Mouse (Mus musculus) stomach, embryonic 14.5 days (tissue): ENCODE data around the gene Ubac2. TPM values are rescaled to one million over a fixed set of nuclear protein-coding genes. Genes with fewer than 3 reads are reported as not detected.

ENCODE experiments used
- ATAC-seq: fragments of 200-750 bp; cut with Nextera tagmentation; 2 replicates; pipeline ENCODE4 v1.8.0; 2017; ENCODE audit warnings: low read depth, moderate TSS enrichment; ENCODE audit not compliant: insufficient number of reproducible peaks, insufficient read depth, low FRiP score
- H3K27ac ChIP-seq: fragments of 300-500 bp; sonication (generic); 2 replicates; pipeline ENCODE4 v1.5.1; 2014; ENCODE audit warnings: mild to moderate bottlenecking, low read length, moderate library complexity, mixed read lengths
- H3K27me3 ChIP-seq: fragments of 300-500 bp; sonication (generic); 2 replicates; pipeline ENCODE4 v1.6.1; 2014; ENCODE audit warnings: low read length, control low read depth, mixed read lengths; ENCODE audit not compliant: control insufficient read depth, insufficient read depth
- H3K36me3 ChIP-seq: fragments of 300-500 bp; sonication (generic); 2 replicates; pipeline ENCODE4 v1.6.1; 2014; ENCODE audit warnings: mild to moderate bottlenecking, control low read depth, low read length, moderate library complexity, mixed read lengths; ENCODE audit not compliant: control insufficient read depth, insufficient read depth
- H3K4me1 ChIP-seq: fragments of 300-500 bp; sonication (generic); 2 replicates; pipeline ENCODE4 v1.6.1; 2014; ENCODE audit warnings: low read length, control low read depth, mixed read lengths; ENCODE audit not compliant: control insufficient read depth, insufficient read depth
- H3K4me2 ChIP-seq: fragments of 300-500 bp; sonication (generic); replicated peaks from 2 replicates; pipeline ENCODE4 v1.6.1; 2014; ENCODE audit warnings: low read depth, low read length, control low read depth
- H3K4me3 ChIP-seq: fragments of 300-500 bp; sonication (generic); 2 replicates; pipeline ENCODE4 v1.5.1; 2014; ENCODE audit warnings: low read depth, low read length, control low read depth
- H3K9ac ChIP-seq: fragments of 300-500 bp; sonication (generic); replicated peaks from 2 replicates; pipeline ENCODE4 v1.6.1; 2014; ENCODE audit warnings: low read depth, mild to moderate bottlenecking, control low read depth, low read length, moderate library complexity, mixed read lengths
- H3K9me3 ChIP-seq: fragments of 300-500 bp; sonication (generic); 2 replicates; pipeline ENCODE4 v1.6.1; 2016; ENCODE audit warnings: low read depth, low read length, control low read depth; ENCODE audit not compliant: control insufficient read depth
- WGBS: fragments of 180-500 bp; shearing (Covaris S2); extraction: QIAGEN DNeasy Blood & Tissue Kit; methylation state at CpG from one replicate; pipeline ENCODE4 v1.1.7; 2014; 5-methylcytosine and 5-hydroxymethylcytosine counted together
- polyA plus RNA-seq: library from polyadenylated mRNA; unstranded; fragments of >200 nt; fragmentation: Nextera tagmentation; extraction: Ambion mirVana; gene quantifications from 2 replicates; pipeline ENCODE4 v1.2.1, GENCODE M21; 2014

The Ubac2 gene
- 67.7 and 72.3 TPM in 2 replicates for polyA plus RNA-seq

GRCm38 (mm10) chr14:121878176-121878858 lies at the start of gene Ubac2:
Gene Ubac2 (plus strand): TSS chr14:121878620.
- peak within 1 kb of the TSS; percentile 77 for H3K4me2 ChIP-seq
- peak; percentile 96 for ATAC-seq
- peak within 1 kb of the TSS; percentile 91 for H3K27ac ChIP-seq
- H3K36me3 ChIP-seq: no peaks in the 10 kb centered on the region
- peak within 1 kb of the TSS; percentile 71 for H3K9ac ChIP-seq
- no peaks in the 10 kb centered on the region for H3K27me3 ChIP-seq
- H3K4me1 ChIP-seq: peaks cover 9% of the 10 kb centered on the region; the same call in 1 of the 2 replicates
- H3K9me3 ChIP-seq: no peaks in the 10 kb centered on the region
- H3K4me3 ChIP-seq: peak within 1 kb of the TSS; percentile 67
- WGBS: under 1% methylated on average over 61 of the region's 61 CpGs

GRCm38 (mm10) chr14:121829816-121830442 lies 48.5 kb upstream of the Ubac2 start:
- no peak for ATAC-seq
- no peaks in the 10 kb centered on the region for H3K27me3 ChIP-seq
- no peak overlapping the region for H3K4me3 ChIP-seq
- no peaks in the 10 kb centered on the region for H3K9me3 ChIP-seq
- H3K4me1 ChIP-seq: peaks cover 2% of the 10 kb centered on the region; the same call in 1 of the 2 replicates
- no peaks in the 10 kb centered on the region for H3K36me3 ChIP-seq
- no peak overlapping the region for H3K4me2 ChIP-seq
- H3K9ac ChIP-seq: no peak overlapping the region
- WGBS: 86% methylated on average over 4 of the region's 4 CpGs
- no peak overlapping the region for H3K27ac ChIP-seq

GRCm38 (mm10) chr14:121833001-121833520 lies 45.4 kb upstream of the Ubac2 start:
- no peak for ATAC-seq
- Histone ChIP-seq H3K9ac (no peak overlapping the region), H3K27me3 (no peaks in the 10 kb centered on the region)

GRCm38 (mm10) chr14:121838161-121838560 lies 40.3 kb upstream of the Ubac2 start:
- Histone ChIP-seq H3K36me3 (no peaks in the 10 kb centered on the region), H3K27me3 (no peaks in the 10 kb centered on the region), H3K4me2 (no peak overlapping the region), H3K27ac (no peak overlapping the region), H3K9ac (no peak overlapping the region), H3K4me3 (no peak overlapping the region), H3K4me1 (no peaks in the 10 kb centered on the region), H3K9me3 (peaks cover 6% of the 10 kb centered on the region; the same call in 1 of the 2 replicates)
- 89% methylated on average over 4 of the region's 4 CpGs for WGBS
- ATAC-seq: no peak

More at GRCm38 (mm10) chr14:121833001-121833520, 45.4 kb upstream of the Ubac2 start:
- Histone ChIP-seq H3K27ac (no peak overlapping the region), H3K4me3 (no peak overlapping the region), H3K4me2 (no peak overlapping the region), H3K36me3 (no peaks in the 10 kb centered on the region), H3K9me3 (no peaks in the 10 kb centered on the region; the same call in 1 of the 2 replicates), H3K4me1 (no peaks in the 10 kb centered on the region)
- WGBS: 71% methylated on average over 2 of the region's 2 CpGs

- Histone ChIP-seq H3K4me1 (no peaks in the 10 kb centered on the region), H3K27me3 (no peaks in the 10 kb centered on the region), H3K9me3 (peaks cover 6% of the 10 kb centered on the region; the same call in 1 of the 2 replicates), H3K36me3 (no peaks in the 10 kb centered on the region), H3K4me3 (no peak overlapping the region), H3K4me2 (no peak overlapping the region), H3K9ac (no peak overlapping the region), H3K27ac (no peak overlapping the region)
- ATAC-seq: no peak
- 93% methylated on average over 8 of the region's 8 CpGs for WGBS
Observed at GRCm38 (mm10) chr14:121840217-121840616, 38.2 kb upstream of the Ubac2 start.

- H3K9me3 ChIP-seq: no peaks in the 10 kb centered on the region
- H3K27me3 ChIP-seq: no peaks in the 10 kb centered on the region
- no peak overlapping the region for H3K4me2 ChIP-seq
- no peak overlapping the region for H3K9ac ChIP-seq
- no peaks in the 10 kb centered on the region for H3K4me1 ChIP-seq
- H3K4me3 ChIP-seq: no peak overlapping the region
- ATAC-seq: no peak
- no peak overlapping the region for H3K27ac ChIP-seq
- 64% methylated on average over 8 of the region's 8 CpGs for WGBS
- H3K36me3 ChIP-seq: no peaks in the 10 kb centered on the region
Observed at GRCm38 (mm10) chr14:121844486-121844885, 33.9 kb upstream of the Ubac2 start.

- Histone ChIP-seq H3K4me2 (no peak overlapping the region), H3K4me1 (no peaks in the 10 kb centered on the region), H3K4me3 (no peak overlapping the region), H3K27me3 (no peaks in the 10 kb centered on the region), H3K27ac (no peak overlapping the region), H3K36me3 (no peaks in the 10 kb centered on the region), H3K9me3 (no peaks in the 10 kb centered on the region), H3K9ac (no peak overlapping the region)
- WGBS: 97% methylated on average over 1 of the region's 1 CpGs
- ATAC-seq: no peak
Observed at GRCm38 (mm10) chr14:121851231-121851630, 27.2 kb upstream of the Ubac2 start.

- Histone ChIP-seq H3K4me1 (no peaks in the 10 kb centered on the region), H3K9ac (no peak overlapping the region), H3K9me3 (no peaks in the 10 kb centered on the region), H3K27ac (no peak overlapping the region), H3K4me3 (no peak overlapping the region), H3K4me2 (no peak overlapping the region), H3K27me3 (no peaks in the 10 kb centered on the region), H3K36me3 (no peaks in the 10 kb centered on the region)
- no peak for ATAC-seq
- WGBS: 73% methylated on average over 8 of the region's 8 CpGs
Observed at GRCm38 (mm10) chr14:121852531-121852930, 25.9 kb upstream of the Ubac2 start.
